Mouse (Mus musculus) c-Kit-positive CD71-positive TER-119-negative erythroid progenitor cells, embryonic 14.5 days (primary cell): ENCODE measurements around the gene Nell2.

Experiments used
- DNase-seq: peaks from one replicate; pipeline ENCODE4 v3.0.0-alpha.2; 2013; ENCODE audit warnings: low read depth

Gene Nell2

GRCm38 (mm10) chr15:95473976-95474375 is 54.4 kb downstream of the Nell2 start:
- no peak for DNase-seq

GRCm38 (mm10) chr15:95467195-95467594 is 61.2 kb downstream of the Nell2 start:
- DNase-seq, result no peak

GRCm38 (mm10) chr15:95460041-95460566 is 68.3 kb downstream of the Nell2 start:
- DNase-seq, result no peak

- DNase-seq, result no peak
Measured at GRCm38 (mm10) chr15:95444586-95444985, 83.8 kb downstream of the Nell2 start.

GRCm38 (mm10) chr15:95437740-95438139 is 90.6 kb downstream of the Nell2 start:
- DNase-seq, result no peak

- no peak for DNase-seq
Measured at GRCm38 (mm10) chr15:95436261-95436660, 92.1 kb downstream of the Nell2 start.

- DNase-seq, result no peak
Measured at GRCm38 (mm10) chr15:95431156-95431799, 97.1 kb downstream of the Nell2 start.

- DNase-seq, result no peak
Measured at GRCm38 (mm10) chr15:95430000-95430399, 98.4 kb downstream of the Nell2 start.

- no peak for DNase-seq
Measured at GRCm38 (mm10) chr15:95428003-95428663, 100.2 kb downstream of the Nell2 start.

- no peak for DNase-seq
Measured at GRCm38 (mm10) chr15:95425085-95425484, 103.3 kb downstream of the Nell2 start.

GRCm38 (mm10) chr15:95422226-95422950 is 106.0 kb downstream of the Nell2 start:
- no peak for DNase-seq

- DNase-seq, result no peak
Measured at GRCm38 (mm10) chr15:95418641-95419040, 109.7 kb downstream of the Nell2 start.

GRCm38 (mm10) chr15:95411949-95412741 is 116.2 kb downstream of the Nell2 start:
- DNase-seq, result no peak

- no peak for DNase-seq
Measured at GRCm38 (mm10) chr15:95410213-95410843, 118.0 kb downstream of the Nell2 start.

GRCm38 (mm10) chr15:95390347-95390746 is 138.0 kb downstream of the Nell2 start:
- no peak for DNase-seq

- no peak for DNase-seq
Measured at GRCm38 (mm10) chr15:95388950-95389349, 139.4 kb downstream of the Nell2 start.

GRCm38 (mm10) chr15:95380859-95381258 is 147.5 kb downstream of the Nell2 start:
- DNase-seq, result no peak

GRCm38 (mm10) chr15:95370720-95371395 is 157.5 kb downstream of the Nell2 start:
- no peak for DNase-seq

GRCm38 (mm10) chr15:95368185-95368584 is 160.2 kb downstream of the Nell2 start:
- DNase-seq, result no peak

- DNase-seq, result no peak
Measured at GRCm38 (mm10) chr15:95366506-95366905, 161.9 kb downstream of the Nell2 start.

- DNase-seq, result no peak
Measured at GRCm38 (mm10) chr15:95354806-95355205, 173.6 kb downstream of the Nell2 start.
